In genomic region chr9:25252283-25252726, GRCm38 (mm10) we compare ENCODE assay signal across 8 mouse cellular contexts. TPM values are rescaled to one million over a fixed set of nuclear protein-coding genes. Genes with fewer than 3 reads are reported as not detected.
DNase-seq lines count a peak whose midpoint lies in the region; ATAC-seq and TF ChIP-seq lines count a peak whose summit lies in the region.

Gene Sept7, plus strand, starts transcription at chr9:25252439.

- H3K79me2 ChIP-seq in heart, adult 2 months (replicated peaks; ENCODE audit: control insufficient read depth, insufficient read depth, low read length) = peaks cover 2% of the 10 kb centered on the region; the same call in 1 of the 2 replicates

- no peak; the same call in 1 of the 2 replicates for TF ChIP-seq CTCF in heart, adult 2 months (IDR thresholded peaks at IDR 0.05)

- H3K4me1 ChIP-seq in embryonic facial prominence, embryonic 14.5 days (ENCODE audit: control insufficient read depth, insufficient read depth, low read length) = peaks cover 17% of the 10 kb centered on the region
- H3K4me1 ChIP-seq in heart, adult 2 months (ENCODE audit: control insufficient read depth, insufficient read depth, low read length) = peaks cover 2% of the 10 kb centered on the region
- H3K4me1 ChIP-seq in limb, embryonic 13.5 days = peaks cover 21% of the 10 kb centered on the region
- H3K4me1 ChIP-seq in midbrain, embryonic 16.5 days (ENCODE audit: control insufficient read depth, insufficient read depth, low read length) = peaks cover 27% of the 10 kb centered on the region

- under 1% methylated on average over 23 of the region's 54 CpGs for WGBS in embryonic facial prominence, embryonic 14.5 days
- WGBS in heart, adult 2 months = under 1% methylated on average over 54 of the region's 54 CpGs
- under 1% methylated on average over 49 of the region's 54 CpGs for WGBS in limb, embryonic 13.5 days
- WGBS in midbrain, embryonic 16.5 days = under 1% methylated on average over 45 of the region's 54 CpGs

- peak within 1 kb of the TSS; percentile 99 for H3K4me3 ChIP-seq in embryonic facial prominence, embryonic 14.5 days (ENCODE audit: low read depth, low read length)
- peak within 1 kb of the TSS; percentile 79 for H3K4me3 ChIP-seq in heart, adult 2 months
- peak within 1 kb of the TSS; percentile 98 for H3K4me3 ChIP-seq in limb, embryonic 13.5 days
- peak within 1 kb of the TSS; percentile 89 for H3K4me3 ChIP-seq in midbrain, embryonic 16.5 days (ENCODE audit: low read depth, low read length)

- H3K9ac ChIP-seq in embryonic facial prominence, embryonic 14.5 days (ENCODE audit: low read depth, low read length) = peak within 1 kb of the TSS; percentile 98
- peak within 1 kb of the TSS; percentile 99 for H3K9ac ChIP-seq in heart, adult 2 months (ENCODE audit: low read depth, low read length)
- H3K9ac ChIP-seq in limb, embryonic 13.5 days = peak within 1 kb of the TSS; percentile 99
- peak within 1 kb of the TSS; percentile 81 for H3K9ac ChIP-seq in midbrain, embryonic 16.5 days (ENCODE audit: low read depth, low read length)

- H3K36me3 ChIP-seq in embryonic facial prominence, embryonic 14.5 days (ENCODE audit: control insufficient read depth, insufficient read depth, low read length) = no peaks in the 10 kb centered on the region
- H3K36me3 ChIP-seq in heart, adult 2 months (ENCODE audit: control insufficient read depth, insufficient read depth, low read length) = peaks cover 13% of the 10 kb centered on the region
- no peaks in the 10 kb centered on the region for H3K36me3 ChIP-seq in limb, embryonic 13.5 days
- H3K36me3 ChIP-seq in midbrain, embryonic 16.5 days (ENCODE audit: control insufficient read depth, insufficient read depth, low read length) = no peaks in the 10 kb centered on the region

- no peak for TF ChIP-seq EP300 in heart, adult 2 months (IDR thresholded peaks at IDR 0.05; ENCODE audit: insufficient read depth, low read depth, low read length)

- peak; percentile 99 for ATAC-seq in embryonic facial prominence, embryonic 14.5 days (ENCODE audit: low read depth)
- peak; percentile 98 for ATAC-seq in limb, embryonic 13.5 days (ENCODE audit: low FRiP score, low read depth)
- peak; percentile 99 for ATAC-seq in midbrain, embryonic 16.5 days

- intact Hi-C loops in heart, adult 2 months (cut with DNase I) = loop anchor here (1.0 to 5.0 kb wide), 6 partner anchors 45 to 340 kb away; partner anchors contain the start of genes Eepd1 and Herpud2

- peak within 1 kb of the TSS; percentile 100 for H3K27ac ChIP-seq in embryonic facial prominence, embryonic 14.5 days (replicated peaks; ENCODE audit: low read depth, low read length)
- peak within 1 kb of the TSS; percentile 97 for H3K27ac ChIP-seq in heart, adult 2 months
- peak within 1 kb of the TSS; percentile 99 for H3K27ac ChIP-seq in limb, embryonic 13.5 days
- H3K27ac ChIP-seq in midbrain, embryonic 16.5 days (ENCODE audit: low read length) = peak within 1 kb of the TSS; percentile 98

- H3K27me3 ChIP-seq in embryonic facial prominence, embryonic 14.5 days (replicated peaks; ENCODE audit: control insufficient read depth, insufficient read depth, low read length) = no peaks in the 10 kb centered on the region
- H3K27me3 ChIP-seq in heart, adult 2 months (ENCODE audit: control insufficient read depth, insufficient read depth, low read length) = no peaks in the 10 kb centered on the region
- no peaks in the 10 kb centered on the region for H3K27me3 ChIP-seq in limb, embryonic 13.5 days
- no peaks in the 10 kb centered on the region for H3K27me3 ChIP-seq in midbrain, embryonic 16.5 days (ENCODE audit: control insufficient read depth, insufficient read depth, low read depth, low read length)

- H3K9me3 ChIP-seq in embryonic facial prominence, embryonic 14.5 days (ENCODE audit: control insufficient read depth, low read length) = no peaks in the 10 kb centered on the region
- H3K9me3 ChIP-seq in limb, embryonic 13.5 days = no peaks in the 10 kb centered on the region
- no peaks in the 10 kb centered on the region for H3K9me3 ChIP-seq in midbrain, embryonic 16.5 days (replicated peaks; ENCODE audit: control insufficient read depth, low read length, poor library complexity, severe bottlenecking)

- peak; percentile 95 for DNase-seq in 3T3-L1 (ENCODE audit: low read depth, low spot score)
- DNase-seq in adrenal gland, postnatal 4 days (ENCODE audit: low spot score in 2 of 2) = peak; percentile 96 to 99
- peak; percentile 99 for DNase-seq in embryonic facial prominence, embryonic 14.5 days (ENCODE audit: low spot score)
- DNase-seq in heart, adult 2 months = peak; percentile 100
- DNase-seq in kidney, adult 8-10 months = peak; percentile 99
- DNase-seq in spleen, postnatal 10 days (ENCODE audit: low spot score in 2 of 2) = peak; percentile 98

- peak within 1 kb of the TSS; percentile 75 for H3K4me2 ChIP-seq in embryonic facial prominence, embryonic 14.5 days (ENCODE audit: low read depth, low read length)
- peak within 1 kb of the TSS; percentile 74 for H3K4me2 ChIP-seq in limb, embryonic 13.5 days (replicated peaks)
- peak within 1 kb of the TSS; percentile 83 for H3K4me2 ChIP-seq in midbrain, embryonic 16.5 days (ENCODE audit: low read length)

- TF ChIP-seq POLR2A in heart, adult 2 months (IDR thresholded peaks at IDR 0.05; ENCODE audit: insufficient read depth, low read depth, low read length) = peak; percentile 74

RNA-seq across cellular contexts. Expression of gene Sept7, which starts in this region (rescaled TPM):
- total RNA-seq in adrenal gland, postnatal 4 days (2021) = 100 to 1,000 TPM; 139 to 156 TPM
- polyA plus RNA-seq in embryonic facial prominence, embryonic 14.5 days (2014; fragmentation: Nextera tagmentation; extraction: Ambion mirVana) = 297 TPM in 2 replicates
- 100 to 1,000 TPM; 109 to 111 TPM for total RNA-seq in heart, adult 2 months (2021)
- 15.9 and 34.6 TPM in 2 replicates for polyA plus RNA-seq in heart, adult 2 months (2012; rRNA removed)
- 320 and 324 TPM in 2 replicates for polyA plus RNA-seq in limb, embryonic 13.5 days (2015; fragmentation: Nextera tagmentation; extraction: Ambion mirVana)
- polyA plus RNA-seq in midbrain, embryonic 16.5 days (2015; fragmentation: Nextera tagmentation; extraction: Ambion mirVana) = 247 and 251 TPM in 2 replicates

Comparison
In these comparisons a context has a peak if more than half of its experiments do, and no peak if none do; other contexts are left out.
1. Peak in every context shown above with its lines: DNase-seq, ATAC-seq, H3K4me3 ChIP-seq and H3K27ac ChIP-seq.